Mouse (Mus musculus) ES-E14 (cell line): Measurements from ENCODE around the gene Mex3d. TPM values are rescaled to one million over a fixed set of nuclear protein-coding genes. Genes with fewer than 3 reads are reported as not detected.
"Not testable (repeated sequence)": the region's sequence is repeated elsewhere in the genome, so short reads cannot be mapped to it uniquely, and the experiment has no call there.

Source experiments
- DNase-seq: peaks from one replicate; pipeline ENCODE4 v3.0.0-alpha.2; 2013; ENCODE audit warnings: low read depth, low spot score
- H3K27ac ChIP-seq: 2 replicates; pipeline ENCODE4 v1.5.1; 2012; ENCODE audit warnings: low read depth, mild to moderate bottlenecking, low read length, moderate library complexity, mixed read lengths; ENCODE audit not compliant: poor library complexity, insufficient read depth, severe bottlenecking
- H3K36me3 ChIP-seq: 2 replicates; pipeline ENCODE4 v1.6.1; 2012; ENCODE audit warnings: mild to moderate bottlenecking, low read length, moderate library complexity, mixed read lengths; ENCODE audit not compliant: control insufficient read depth, poor library complexity, insufficient read depth, severe bottlenecking
- H3K4me1 ChIP-seq, 2 experiments: fragments of 150-350 bp in 1 of 2; sonication (generic) in 1 of 2; 2 replicates each; pipeline ENCODE4 v1.6.1; 2012; ENCODE audit warnings: low read length in 2 of 2, mild to moderate bottlenecking in 1 of 2, mixed read lengths in 1 of 2; ENCODE audit not compliant: control insufficient read depth in 2 of 2, insufficient read depth in 2 of 2, poor library complexity in 1 of 2
- H3K4me3 ChIP-seq, 2 experiments: fragments of 150-350 bp in 1 of 2; sonication (generic) in 1 of 2; 2 replicates each; pipeline ENCODE4 v1.5.1; 2012; ENCODE audit warnings: low read length in 2 of 2, low read depth in 1 of 2, mild to moderate bottlenecking in 1 of 2, mixed read lengths in 1 of 2; ENCODE audit not compliant: insufficient read depth in 1 of 2, poor library complexity in 1 of 2, severe bottlenecking in 1 of 2
- H3K9ac ChIP-seq: 2 replicates; pipeline ENCODE4 v1.6.1; 2012; ENCODE audit warnings: low read depth, mild to moderate bottlenecking, low read length, mixed read lengths; ENCODE audit not compliant: poor library complexity, insufficient read depth, severe bottlenecking
- H3K9me3 ChIP-seq: fragments of 150-350 bp; sonication (generic); 2 replicates; pipeline ENCODE4 v1.6.1; 2012; ENCODE audit warnings: low read depth, mild to moderate bottlenecking, low read length; ENCODE audit not compliant: control insufficient read depth, insufficient read depth
- CHD2 ChIP-seq: IDR thresholded peaks from 2 replicates; pipeline ENCODE4 v1.6.1; 2014; ENCODE audit warnings: mild to moderate bottlenecking, low read depth, low read length, inconsistent platforms
- HCFC1 ChIP-seq: IDR thresholded peaks from 2 replicates; pipeline ENCODE4 v1.6.1; 2012; ENCODE audit warnings: low read length, inconsistent platforms, borderline replicate concordance; ENCODE audit not compliant: insufficient read depth
- MAFK ChIP-seq: IDR thresholded peaks from 2 replicates; pipeline ENCODE4 v1.6.1; 2014; ENCODE audit warnings: mild to moderate bottlenecking, low read depth, low read length, inconsistent platforms; ENCODE audit not compliant: insufficient read depth
- ZC3H11A ChIP-seq: IDR thresholded peaks from 2 replicates; pipeline ENCODE4 v1.6.1; 2012; ENCODE audit warnings: low read depth, mild to moderate bottlenecking, inconsistent platforms, low read length, borderline replicate concordance
- ZNF384 ChIP-seq: IDR thresholded peaks from 2 replicates; pipeline ENCODE4 v1.6.1; 2012; ENCODE audit warnings: low read depth, low read length, inconsistent platforms
- in situ Hi-C, 2 experiments: fragments of 600-800 bp; cut with MboI; formaldehyde crosslinking; loops; one replicate each; pipeline ENCODE4 v1.15.1; 2025; ENCODE audit warnings: low sequenced_read_pairs in 2 of 2, inconsistent platforms in 1 of 2; ENCODE audit not compliant: unreplicated experiment in 2 of 2
- total RNA-seq: library from RNA; depleted of rRNA; stranded (reverse); fragments of 300-350 nt; gene quantifications from 2 replicates; pipeline ENCODE4 v1.2.3, GENCODE M21; 2012

Gene Mex3d
- total RNA-seq, 1 experiment: 27.1 TPM

- H3K36me3 ChIP-seq: no peaks in the 10 kb centered on the region
- H3K4me1 ChIP-seq: peaks cover 2 to 19% of the 10 kb centered on the region in 2 experiments; a peak in 3 of 4 replicates
- no peak for DNase-seq
- H3K27ac ChIP-seq: no peak overlapping the region
- H3K4me3 ChIP-seq: peak overlapping the region; percentile 35 to 68; a peak in 2 of 4 replicates
- in situ Hi-C loops: no loop called here
- TF ChIP-seq CHD2: no peak
- no peak for TF ChIP-seq HCFC1
- TF ChIP-seq ZNF384: no peak
- no peaks in the 10 kb centered on the region for H3K9me3 ChIP-seq
- no peak overlapping the region for H3K9ac ChIP-seq
Observed at GRCm38 (mm10) chr10:80348981-80349380, 38.5 kb downstream of the Mex3d start.

DNA sequence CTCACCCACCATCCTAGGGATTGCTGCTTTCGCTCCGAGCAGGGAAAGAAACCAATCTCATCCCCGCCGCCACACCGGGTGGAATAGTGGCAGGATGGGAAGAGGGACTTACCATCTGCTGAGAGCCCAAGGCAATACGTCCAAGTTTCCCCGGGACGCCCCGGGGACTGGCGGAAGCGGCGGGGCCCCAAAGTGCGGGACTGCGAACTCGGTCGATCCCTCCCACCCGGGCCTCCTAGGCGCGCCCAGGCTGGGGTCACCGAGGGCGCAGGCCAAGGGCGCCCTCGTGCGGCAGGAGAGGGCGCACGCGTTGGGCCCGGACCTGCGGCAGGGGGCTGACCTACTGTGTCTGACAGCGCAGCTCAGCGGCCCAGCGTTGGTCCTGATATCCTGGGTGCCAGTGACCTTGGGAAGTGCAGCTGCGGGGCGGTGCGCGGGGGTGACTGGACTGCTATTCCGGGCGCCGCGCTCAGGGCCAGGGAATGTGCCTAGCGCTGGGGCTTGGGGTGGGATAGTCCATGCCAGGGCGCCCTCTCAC lies 39.1 kb downstream of the Mex3d start, which contains the start of gene Adamtsl5:
Gene Adamtsl5, minus strand, starts transcription at position 169 of the 538 bp plus-strand sequence.
- TF ChIP-seq ZC3H11A: no peak
- TF ChIP-seq HCFC1: peak; percentile 59; the same call in 1 of the 2 replicates
- peak within 1 kb of the TSS; percentile 63 to 68 for H3K4me3 ChIP-seq
- no peak within 1 kb of the TSS for H3K27ac ChIP-seq
- no peaks in the 10 kb centered on the region for H3K9me3 ChIP-seq
- H3K36me3 ChIP-seq: no peaks in the 10 kb centered on the region
- peaks cover 2 to 26% of the 10 kb centered on the region in 2 experiments; a peak in 3 of 4 replicates for H3K4me1 ChIP-seq
- in situ Hi-C loops: no loop called here
- H3K9ac ChIP-seq: peak within 1 kb of the TSS; percentile 52
- peak; percentile 60 for DNase-seq

DNA sequence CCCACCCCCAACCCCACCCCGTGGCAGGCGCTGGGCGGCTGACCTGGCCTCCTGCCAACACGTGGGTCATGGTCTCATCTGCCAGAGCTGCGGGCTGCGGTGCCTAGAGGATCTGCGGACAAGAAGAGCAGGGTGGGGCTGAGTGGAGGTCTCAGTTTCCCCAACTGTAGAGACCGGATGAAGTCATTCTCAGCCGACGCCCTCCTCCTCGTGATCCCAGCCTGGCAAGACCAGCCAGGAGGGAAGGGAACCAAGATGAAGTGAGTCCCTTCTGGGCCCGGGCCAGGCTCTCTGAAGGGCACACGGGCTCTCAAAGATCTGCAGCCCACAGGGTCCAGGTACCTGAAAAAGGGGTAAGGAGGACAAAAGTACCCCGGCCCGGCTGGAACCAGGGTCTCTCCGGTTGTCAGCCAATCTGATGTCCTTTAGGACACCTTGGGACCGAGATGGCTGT lies 39.9 kb downstream of the Mex3d start:
- H3K27ac ChIP-seq: no peak overlapping the region
- in situ Hi-C loops: no loop called here
- DNase-seq: no peak
- H3K4me3 ChIP-seq: peak overlapping the region; percentile 63 to 68
- H3K36me3 ChIP-seq: no peaks in the 10 kb centered on the region
- H3K4me1 ChIP-seq: peaks cover 2 to 27% of the 10 kb centered on the region in 2 experiments; a peak in 3 of 4 replicates
- H3K9ac ChIP-seq: peak overlapping the region; percentile 52; the same call in 1 of the 2 replicates
- TF ChIP-seq CHD2: no peak
- TF ChIP-seq ZC3H11A: no peak
- TF ChIP-seq HCFC1: no peak
- TF ChIP-seq MAFK: no peak
- TF ChIP-seq ZNF384: no peak
- no peaks in the 10 kb centered on the region for H3K9me3 ChIP-seq

DNA sequence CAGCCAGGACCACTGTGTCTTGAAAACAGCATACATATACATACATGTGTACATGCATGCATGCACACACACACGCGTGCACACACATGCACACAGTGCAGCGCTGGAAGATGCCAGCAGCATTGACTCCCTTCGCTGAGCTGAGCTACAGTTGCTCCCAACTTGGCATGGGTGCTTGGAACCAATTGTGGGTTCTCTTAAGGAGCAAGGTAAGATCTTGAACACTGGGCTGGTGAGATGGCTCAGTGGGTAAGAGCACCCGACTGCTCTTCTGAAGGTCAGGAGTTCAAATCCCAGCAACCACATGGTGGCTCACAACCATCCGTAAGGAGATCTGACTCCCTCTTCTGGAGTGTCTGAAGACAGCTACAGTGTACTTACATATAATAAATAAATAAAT lies 41.5 kb downstream of the Mex3d start:
- in situ Hi-C loops, H3K9ac ChIP-seq: not testable (repeated sequence)
- peaks cover 2 to 35% of the 10 kb centered on the region in 2 experiments; a peak in 3 of 4 replicates for H3K4me1 ChIP-seq

GRCm38 (mm10) chr10:80345122-80345521 lies 42.3 kb downstream of the Mex3d start:
- in situ Hi-C loops: no loop called here
- H3K4me3 ChIP-seq: peak overlapping the region; percentile 13 to 31; a peak in 2 of 4 replicates
- peak overlapping the region; percentile 33; the same call in 1 of the 2 replicates for H3K9ac ChIP-seq
- no peak overlapping the region for H3K27ac ChIP-seq
- H3K36me3 ChIP-seq: no peaks in the 10 kb centered on the region
- no peaks in the 10 kb centered on the region for H3K9me3 ChIP-seq
- H3K4me1 ChIP-seq: peaks cover 2 to 39% of the 10 kb centered on the region in 2 experiments; a peak in 3 of 4 replicates
- DNase-seq: no peak
- TF ChIP-seq MAFK (no peak), CHD2 (no peak), ZC3H11A (no peak), ZNF384 (no peak), HCFC1 (no peak)

More for the DNA sequence above, 41.5 kb downstream of the Mex3d start:
- not testable (repeated sequence) for H3K36me3 ChIP-seq, H3K9me3 ChIP-seq, H3K27ac ChIP-seq, DNase-seq, H3K4me3 ChIP-seq
